Mouse (Mus musculus) CH12.LX (cell line): Measurements from ENCODE around the gene Tmem252. TPM values are rescaled to one million over a fixed set of nuclear protein-coding genes. Genes with fewer than 3 reads are reported as not detected.

Source experiments
- DNase-seq: peaks from one replicate; pipeline ENCODE4 v3.0.0-alpha.2; 2013; ENCODE audit errors: extremely low read depth
- H3K27ac ChIP-seq: 2 replicates; pipeline ENCODE4 v1.5.1; 2012; ENCODE audit warnings: low read depth, mild to moderate bottlenecking, control low read depth, moderate library complexity; ENCODE audit not compliant: insufficient read depth
- H3K27me3 ChIP-seq: replicated peaks from 2 replicates; pipeline ENCODE3; 2012; ENCODE audit warnings: inconsistent platforms
- H3K36me3 ChIP-seq, 2 experiments: replicated peaks in 1 of 2; 2 replicates each; pipeline versions ENCODE3 to v1.6.1; 2012; ENCODE audit warnings: inconsistent platforms in 1 of 2, low read length in 1 of 2, mild to moderate bottlenecking in 1 of 2, mixed read lengths in 1 of 2, moderate library complexity in 1 of 2; ENCODE audit not compliant: control insufficient read depth in 1 of 2, insufficient read depth in 1 of 2
- H3K4me1 ChIP-seq, 2 experiments: 2 replicates each; pipeline ENCODE4 v1.6.1; 2012; ENCODE audit warnings: inconsistent platforms in 1 of 2, moderate library complexity in 1 of 2; ENCODE audit not compliant: insufficient read depth in 2 of 2, control insufficient read depth in 1 of 2
- H3K4me2 ChIP-seq: 2 replicates; pipeline ENCODE4 v1.6.1; 2012; ENCODE audit warnings: low read depth, mild to moderate bottlenecking, control low read depth; ENCODE audit not compliant: poor library complexity, insufficient read depth, severe bottlenecking
- H3K4me3 ChIP-seq, 3 experiments: fragments of 150-350 bp in 1 of 3; sonication (generic) in 1 of 3; replicated peaks in 1 of 3; 2 replicates each; pipeline versions ENCODE3 to v1.5.1; 2011 to 2012; ENCODE audit warnings: low read depth in 2 of 3, low read length in 2 of 3, mild to moderate bottlenecking in 2 of 3, moderate library complexity in 2 of 3, control low read depth in 1 of 3, improper control_type of control experiment in 1 of 3, inconsistent platforms in 1 of 3, mixed read lengths in 1 of 3; ENCODE audit not compliant: poor library complexity in 1 of 3
- H3K79me2 ChIP-seq: replicated peaks from 2 replicates; pipeline ENCODE4 v1.6.1; 2012; ENCODE audit warnings: mild to moderate bottlenecking, moderate library complexity; ENCODE audit not compliant: control insufficient read depth, poor library complexity, insufficient read depth, severe bottlenecking; ENCODE audit errors: extremely low read depth
- H3K9ac ChIP-seq: 2 replicates; pipeline ENCODE4 v1.6.1; 2012; ENCODE audit warnings: low read depth, mild to moderate bottlenecking, control low read depth, moderate library complexity; ENCODE audit not compliant: insufficient read depth
- H3K9me3 ChIP-seq: replicated peaks from 2 replicates; pipeline ENCODE3; 2012; ENCODE audit warnings: low read length, inconsistent platforms, mixed read lengths
- CHD2 ChIP-seq: IDR thresholded peaks from 2 replicates; pipeline ENCODE4 v1.6.1; 2011; ENCODE audit warnings: low read length, improper control_type of control experiment
- CTCF ChIP-seq, 2 experiments: IDR thresholded peaks in 1 of 2; conservative IDR thresholded peaks in 1 of 2; 2 replicates each; pipeline ENCODE4 v1.5.1; 2011 to 2012; ENCODE audit warnings: low read depth in 2 of 2, low read length in 2 of 2, improper control_type of control experiment in 1 of 2, inconsistent platforms in 1 of 2, mild to moderate bottlenecking in 1 of 2, moderate library complexity in 1 of 2
- E2F4 ChIP-seq: IDR thresholded peaks from 2 replicates; pipeline ENCODE4 v1.6.1; 2011; ENCODE audit warnings: low read depth, low read length, improper control_type of control experiment; ENCODE audit not compliant: insufficient replicate concordance
- HCFC1 ChIP-seq: IDR thresholded peaks from 2 replicates; pipeline ENCODE4 v1.6.1; 2012; ENCODE audit warnings: low read depth, mild to moderate bottlenecking, inconsistent platforms, low read length, improper control_type of control experiment
- JUN ChIP-seq: IDR thresholded peaks from 2 replicates; pipeline ENCODE4 v1.6.1; 2011; ENCODE audit warnings: low read depth, mild to moderate bottlenecking, low read length, improper control_type of control experiment, moderate library complexity; ENCODE audit not compliant: insufficient read depth
- JUND ChIP-seq: conservative IDR thresholded peaks from 2 replicates; pipeline ENCODE4 v1.6.1; 2011; ENCODE audit warnings: low read depth, low read length, improper control_type of control experiment
- MAFK ChIP-seq: IDR thresholded peaks from 2 replicates; pipeline ENCODE4 v1.6.1; 2011; ENCODE audit warnings: low read length, improper control_type of control experiment; ENCODE audit not compliant: insufficient replicate concordance
- MAZ ChIP-seq: IDR thresholded peaks from 2 replicates; pipeline ENCODE4 v1.6.1; 2012; ENCODE audit warnings: low read depth, mild to moderate bottlenecking, inconsistent platforms, low read length, improper control_type of control experiment, moderate library complexity
- NELFE ChIP-seq: IDR thresholded peaks from 2 replicates; pipeline ENCODE4 v1.6.1; 2011; ENCODE audit warnings: low read depth, low read length, improper control_type of control experiment
- NRF1 ChIP-seq: IDR thresholded peaks from 2 replicates; pipeline ENCODE4 v1.6.1; 2014; ENCODE audit warnings: low read depth, mild to moderate bottlenecking, inconsistent platforms, low read length, improper control_type of control experiment, moderate library complexity
- PAX5 ChIP-seq: IDR thresholded peaks from 2 replicates; pipeline ENCODE4 v1.6.1; 2012; ENCODE audit warnings: low read length, inconsistent platforms, mixed read lengths
- POLR2AphosphoS2 ChIP-seq: IDR thresholded peaks from 2 replicates; pipeline ENCODE4 v1.6.1; 2011; ENCODE audit warnings: low read depth, low read length, improper control_type of control experiment
- RAD21 ChIP-seq: IDR thresholded peaks from 2 replicates; pipeline ENCODE4 v1.6.1; 2011; ENCODE audit warnings: low read depth, mild to moderate bottlenecking, low read length, improper control_type of control experiment, moderate library complexity
- RCOR1 ChIP-seq: conservative IDR thresholded peaks from 2 replicates; pipeline ENCODE4 v1.6.1; 2012; ENCODE audit warnings: low read depth, mild to moderate bottlenecking, inconsistent platforms, low read length, improper control_type of control experiment
- SIN3A ChIP-seq: IDR thresholded peaks from 2 replicates; pipeline ENCODE4 v1.6.1; 2012; ENCODE audit warnings: low read length, improper control_type of control experiment, inconsistent platforms
- SMC3 ChIP-seq: IDR thresholded peaks from 2 replicates; pipeline ENCODE4 v1.6.1; 2011; ENCODE audit warnings: low read depth, low read length, improper control_type of control experiment
- TBP ChIP-seq: conservative IDR thresholded peaks from 2 replicates; pipeline ENCODE4 v1.6.1; 2011; ENCODE audit warnings: low read depth, low read length, improper control_type of control experiment
- TCF12 ChIP-seq: IDR thresholded peaks from 2 replicates; pipeline ENCODE4 v1.6.1; 2014; ENCODE audit warnings: low read depth, mild to moderate bottlenecking, inconsistent platforms, low read length, improper control_type of control experiment
- UBTF ChIP-seq: IDR thresholded peaks from 2 replicates; pipeline ENCODE4 v1.6.1; 2012; ENCODE audit warnings: low read depth, mild to moderate bottlenecking, inconsistent platforms, low read length, improper control_type of control experiment, moderate library complexity
- USF1 ChIP-seq: IDR thresholded peaks from 2 replicates; pipeline ENCODE4 v1.6.1; 2014; ENCODE audit warnings: low read depth, mild to moderate bottlenecking, inconsistent platforms, low read length, improper control_type of control experiment
- USF2 ChIP-seq: conservative IDR thresholded peaks from 2 replicates; pipeline ENCODE4 v1.6.1; 2011; ENCODE audit warnings: low read depth, low read length, improper control_type of control experiment
- ZC3H11A ChIP-seq: IDR thresholded peaks from 2 replicates; pipeline ENCODE4 v1.6.1; 2012; ENCODE audit warnings: low read depth, mild to moderate bottlenecking, inconsistent platforms, low read length, improper control_type of control experiment
- ZKSCAN1 ChIP-seq: IDR thresholded peaks from 2 replicates; pipeline ENCODE4 v1.6.1; 2012; ENCODE audit warnings: low read depth, inconsistent platforms, low read length, improper control_type of control experiment, borderline replicate concordance
- ZMIZ1 ChIP-seq: IDR thresholded peaks from 2 replicates; pipeline ENCODE4 v1.6.1; 2012; ENCODE audit warnings: low read depth, mild to moderate bottlenecking, inconsistent platforms, low read length, improper control_type of control experiment
- ZNF384 ChIP-seq: IDR thresholded peaks from 2 replicates; pipeline ENCODE4 v1.6.1; 2012; ENCODE audit warnings: low read depth, low read length, improper control_type of control experiment, inconsistent platforms
- dilution Hi-C: fragments of 300-500 bp; cut with MboI; formaldehyde crosslinking; loops from 2 replicates; pipeline ENCODE4 v1.14.3; 2020; ENCODE audit warnings: low sequenced_read_pairs; ENCODE audit not compliant: extremely low pct_unique_long_range_greater_than_20kb, extremely low pct_ligation_motif_present
- in situ Hi-C: fragments of 300-500 bp; cut with MboI; formaldehyde crosslinking; loops from 3 replicates; pipeline ENCODE4 v1.14.3; 2019; ENCODE audit warnings: low sequenced_read_pairs, low pct_ligation_motif_present, low pct_unique_long_range_greater_than_20kb, mixed read lengths
- polyA plus RNA-seq: library from polyadenylated mRNA; unstranded; fragments of >175 nt; gene quantifications from 2 replicates; pipeline ENCODE4 v1.2.1, GENCODE M21; 2012; ENCODE audit warnings: low read depth; ENCODE audit not compliant: insufficient read length
- total RNA-seq, 2 experiments: library from RNA; depleted of rRNA; stranded (reverse); fragments of 300-350 nt in 1 of 2; fragments of >200 nt in 1 of 2; gene quantifications; 2 replicates each; pipeline ENCODE4 v1.2.3; 2012 to 2014

The Tmem252 gene
- total and polyA plus RNA-seq, 3 experiments = not detected

DNA sequence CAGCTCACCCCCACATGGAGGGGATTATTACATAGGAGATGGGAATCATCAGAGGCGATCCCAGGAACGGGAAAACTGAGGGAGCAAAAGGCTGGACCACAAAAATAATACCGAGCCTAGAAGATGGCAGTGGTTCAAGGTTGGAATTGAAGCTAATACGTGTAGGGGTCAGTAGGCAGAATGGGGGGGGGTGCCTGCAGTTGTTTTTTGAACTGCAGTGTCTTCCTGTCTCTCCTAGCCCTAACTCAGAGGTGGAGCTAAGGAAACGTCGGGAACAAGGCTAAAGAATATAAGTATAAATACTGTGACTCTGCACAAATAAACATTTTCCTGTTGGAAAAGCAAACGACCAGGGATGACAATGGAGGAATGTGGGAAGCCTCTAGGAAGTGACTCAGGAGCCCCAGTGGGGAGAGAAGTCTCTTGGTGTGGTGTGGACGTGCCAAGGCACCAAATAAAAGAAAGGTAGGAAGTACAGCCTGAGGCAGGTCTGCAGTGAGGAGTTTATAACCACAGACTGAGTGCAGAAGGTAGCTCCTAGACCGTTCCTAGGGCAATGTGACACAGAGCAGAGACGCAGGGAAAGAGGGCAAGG, 1.3 kb upstream of the Tmem252 start:
- Histone ChIP-seq H3K4me2 (no peak overlapping the region), H3K36me3 (no peaks in the 10 kb centered on the region), H3K27me3 (no peaks in the 10 kb centered on the region), H3K4me3 (no peak overlapping the region), H3K79me2 (no peaks in the 10 kb centered on the region), H3K9ac (no peak overlapping the region), H3K27ac (no peak overlapping the region)
- no peak for DNase-seq
- in situ Hi-C loops (no loop called here), dilution Hi-C loops (no loop called here)
- TF ChIP-seq NELFE = no peak
- no peak for TF ChIP-seq JUND
- no peak for TF ChIP-seq SMC3
- TF ChIP-seq CTCF (conservative IDR thresholded peaks at IDR 0.05 in 1 of 2, IDR thresholded peaks at IDR 0.05 in 1 of 2; ENCODE audit: low read depth in 2 of 2, low read length in 2 of 2) = no peak
- TF ChIP-seq SIN3A = no peak
- TF ChIP-seq MAFK = no peak
- TF ChIP-seq USF2 = no peak
- no peak for TF ChIP-seq ZKSCAN1
- no peak for TF ChIP-seq UBTF
- TF ChIP-seq JUN = no peak
- TF ChIP-seq, all 38 proteins: peak for 0
- no peaks in the 10 kb centered on the region for H3K9me3 ChIP-seq
- H3K4me1 ChIP-seq = peaks cover 0 to 19% of the 10 kb centered on the region in 2 experiments; a peak in 2 of 4 replicates

DNA sequence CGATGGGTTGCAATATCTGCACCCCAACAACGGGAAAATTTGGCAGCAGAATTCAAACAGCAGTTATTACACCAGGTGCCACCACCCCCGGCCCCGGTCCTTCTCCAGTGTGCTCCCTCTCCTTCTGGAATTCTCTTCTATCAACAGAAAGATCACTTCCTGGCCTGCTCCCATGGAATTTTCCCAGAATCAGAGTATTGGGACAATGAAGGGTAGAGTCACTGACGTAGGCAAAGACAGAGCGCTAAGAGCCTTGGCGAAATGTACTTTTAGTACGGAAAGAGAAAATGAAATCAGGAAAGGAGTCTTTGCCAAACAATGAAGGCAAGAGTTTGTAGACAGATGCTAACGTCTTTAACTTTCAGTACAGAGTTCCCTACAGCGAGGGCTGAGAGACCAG, 477 bp upstream of the Tmem252 start:
- DNase-seq = no peak
- no peak overlapping the region for H3K4me2 ChIP-seq
- no peaks in the 10 kb centered on the region for H3K79me2 ChIP-seq
- no peaks in the 10 kb centered on the region for H3K9me3 ChIP-seq
- H3K9ac ChIP-seq = no peak overlapping the region
- H3K27ac ChIP-seq = no peak overlapping the region
- dilution Hi-C loops (no loop called here), in situ Hi-C loops (no loop called here)
- no peaks in the 10 kb centered on the region for H3K36me3 ChIP-seq
- H3K4me3 ChIP-seq = no peak overlapping the region
- H3K27me3 ChIP-seq = no peaks in the 10 kb centered on the region
- no peak for TF ChIP-seq POLR2AphosphoS2
- no peak for TF ChIP-seq ZMIZ1
- no peak for TF ChIP-seq SIN3A
- TF ChIP-seq NRF1 = no peak
- no peak for TF ChIP-seq PAX5
- TF ChIP-seq HCFC1 = no peak
- peaks cover 0 to 19% of the 10 kb centered on the region in 2 experiments; a peak in 2 of 4 replicates for H3K4me1 ChIP-seq

DNA sequence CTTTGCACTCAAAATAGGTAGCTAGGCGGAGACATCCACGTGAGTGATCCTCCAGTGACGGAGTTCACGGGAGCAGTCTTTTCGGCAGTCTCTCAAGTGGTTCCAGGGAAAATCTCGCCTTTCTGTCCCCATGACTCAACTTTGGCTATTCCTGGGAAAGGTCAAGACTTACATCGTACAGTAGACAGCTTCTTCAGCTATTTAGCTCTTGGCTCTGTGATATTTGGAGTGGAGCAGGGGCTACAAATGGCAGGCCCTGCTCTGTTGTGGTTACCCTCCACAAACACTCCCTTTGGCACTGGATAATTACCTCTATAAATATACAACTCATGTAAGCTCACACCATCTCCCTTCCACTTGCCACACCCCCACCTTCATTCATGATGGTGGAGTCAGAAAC, 2.6 kb downstream of the Tmem252 start:
- no peak overlapping the region for H3K4me2 ChIP-seq
- no peaks in the 10 kb centered on the region for H3K9me3 ChIP-seq
- TF ChIP-seq JUN = no peak
- no peak for TF ChIP-seq SMC3
- TF ChIP-seq SIN3A = no peak
- no peak for TF ChIP-seq CHD2
- TF ChIP-seq RAD21 = no peak
- no peak for TF ChIP-seq ZNF384
- no peak for TF ChIP-seq USF1
- TF ChIP-seq TCF12 = no peak
- TF ChIP-seq CTCF (conservative IDR thresholded peaks at IDR 0.05 in 1 of 2, IDR thresholded peaks at IDR 0.05 in 1 of 2; ENCODE audit: low read depth in 2 of 2, low read length in 2 of 2) = no peak
- TF ChIP-seq MAFK = no peak
- no peak for TF ChIP-seq TBP
- no peak for TF ChIP-seq HCFC1
- TF ChIP-seq JUND = no peak
- TF ChIP-seq ZC3H11A = no peak
- TF ChIP-seq E2F4 = no peak
- TF ChIP-seq MAZ = no peak
- no peak for TF ChIP-seq RCOR1
- H3K4me1 ChIP-seq = peaks cover 0 to 21% of the 10 kb centered on the region in 2 experiments; a peak in 2 of 4 replicates
- no peaks in the 10 kb centered on the region for H3K79me2 ChIP-seq
- dilution Hi-C loops = no loop called here
- H3K27ac ChIP-seq = no peak overlapping the region
- no peak for DNase-seq
- in situ Hi-C loops = no loop called here
- no peak overlapping the region for H3K9ac ChIP-seq
- no peaks in the 10 kb centered on the region for H3K27me3 ChIP-seq
- no peak overlapping the region for H3K4me3 ChIP-seq
- no peaks in the 10 kb centered on the region for H3K36me3 ChIP-seq
